Mouse (Mus musculus) gastrocnemius, postnatal 4 days (tissue): ENCODE measurements at regions not wholly inside any gene's neighbourhood (a gene's known extent, or its start where the extent isn't known, plus 50 kb on each side); places are given as distances from the start of the nearest gene placed in this dataset.
A peak's percentile ranks its signal among the peaks of the same experiment; 100 is the strongest.

Experiments used
- DNase-seq, 2 experiments: peaks; one replicate each; pipeline ENCODE4 v3.0.0; 2021 to 2022; ENCODE audit warnings: low spot score in 2 of 2, mixed read lengths in 2 of 2

- DNase-seq, result peak in 1 of 2 experiments; percentile 47
These were observed 249.2 kb upstream of the Prox1 start for GRCm38 (mm10) chr1:190419709-190420108.

- no peak for DNase-seq
These were observed 246.8 kb upstream of the Prox1 start for GRCm38 (mm10) chr1:190417326-190417725.

DNA sequence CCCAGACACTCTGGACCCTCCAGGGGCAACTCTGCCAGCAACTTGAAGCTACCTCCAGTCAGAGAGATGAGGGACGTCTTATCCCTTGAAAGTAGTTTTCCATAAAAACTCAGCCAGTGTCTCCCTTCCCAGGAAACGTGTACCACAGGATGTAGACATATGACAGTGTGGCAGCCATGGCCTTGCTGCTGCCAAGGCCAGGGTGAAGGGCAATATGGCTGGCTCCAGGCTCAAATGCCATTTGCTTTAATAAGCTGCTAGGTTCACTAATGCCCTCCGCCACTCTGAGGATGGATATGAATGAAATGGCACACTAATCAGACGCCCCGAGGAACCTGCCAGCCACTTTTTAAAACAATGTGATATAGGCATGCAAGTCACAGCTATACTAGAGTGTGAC is 241.2 kb upstream of the Prox1 start:
- DNase-seq, result no peak

GRCm38 (mm10) chr1:190403335-190403734 is 232.8 kb upstream of the Prox1 start:
- DNase-seq, result no peak

- no peak for DNase-seq
These were observed 227.8 kb upstream of the Prox1 start for GRCm38 (mm10) chr1:190398308-190398707.

DNA sequence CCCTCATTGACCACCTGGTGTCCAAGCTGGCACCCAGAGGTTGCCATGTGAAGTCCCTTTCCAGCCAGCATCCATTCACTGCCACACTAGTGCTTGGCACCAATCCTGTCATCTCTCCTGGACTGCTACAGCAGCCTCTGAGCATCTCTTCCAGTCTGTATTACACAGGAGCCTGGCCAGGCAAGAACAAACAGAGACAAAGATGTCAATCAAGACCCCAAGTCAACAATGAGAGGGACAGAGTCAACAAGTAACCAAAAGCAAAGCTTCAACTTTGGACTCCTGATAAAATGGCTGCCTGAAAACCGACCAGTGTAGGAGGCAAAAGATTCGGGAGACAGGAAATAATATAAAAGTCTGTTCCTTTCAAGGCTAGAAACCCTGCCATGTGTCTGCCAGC is 227.3 kb upstream of the Prox1 start:
- DNase-seq, result no peak

GRCm38 (mm10) chr1:190393061-190393460 is 222.5 kb upstream of the Prox1 start:
- DNase-seq, result peak in 1 of 2 experiments; percentile 19

GRCm38 (mm10) chr1:190388853-190389252 is 218.3 kb upstream of the Prox1 start:
- no peak for DNase-seq

GRCm38 (mm10) chr1:190384555-190384954 is 214.0 kb upstream of the Prox1 start:
- no peak for DNase-seq

DNA sequence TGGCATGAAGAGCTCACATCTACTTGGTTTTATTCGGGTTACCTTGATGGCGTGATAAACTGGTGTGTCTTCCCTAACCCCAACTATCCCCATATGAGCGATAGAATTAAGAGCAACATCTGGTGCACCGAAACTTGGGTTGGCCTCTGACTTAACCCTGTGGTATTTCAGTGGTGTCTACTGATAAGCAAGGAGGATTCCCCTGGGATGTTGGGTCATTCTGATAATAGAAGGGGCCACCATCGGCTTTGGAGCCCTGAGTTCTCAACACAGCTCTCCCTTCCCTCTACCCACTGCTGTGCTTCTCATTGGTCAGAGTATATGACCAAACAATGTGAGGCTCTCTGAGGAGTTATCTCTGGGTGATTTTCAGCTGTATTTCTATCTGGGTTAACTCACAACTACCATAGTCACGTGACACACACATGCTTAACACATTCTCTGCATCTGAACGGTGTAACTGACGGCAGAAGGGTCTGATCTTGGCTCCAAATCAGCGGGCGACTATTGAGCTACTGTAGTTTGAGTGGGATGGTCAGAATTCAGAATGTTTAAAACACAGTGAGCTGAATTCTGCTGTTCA is 212.8 kb upstream of the Prox1 start:
- DNase-seq, result no peak

DNA sequence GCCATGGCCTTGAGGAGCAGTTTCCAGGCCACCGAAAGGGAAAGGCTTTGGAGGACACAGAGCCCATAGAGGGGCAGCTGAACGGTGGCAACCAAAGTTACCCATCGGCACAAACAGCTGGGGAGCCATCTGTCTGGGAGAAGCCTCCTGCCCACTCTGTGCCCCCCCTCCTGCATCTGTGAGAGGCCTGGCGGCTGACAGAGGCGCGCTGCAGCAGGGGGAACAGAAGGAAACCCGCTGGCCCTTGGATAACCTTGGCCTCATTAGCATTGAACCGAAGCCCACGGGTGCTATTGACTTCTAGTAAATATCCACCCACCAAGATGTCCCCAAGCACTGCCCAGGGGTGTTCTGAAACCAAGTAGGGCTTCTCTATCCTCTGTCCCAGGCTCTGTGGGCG is 209.6 kb upstream of the Prox1 start:
- peak in 1 of 2 experiments; percentile 31 for DNase-seq

- DNase-seq, result no peak
These were observed 204.8 kb upstream of the Prox1 start for GRCm38 (mm10) chr1:190375160-190375880.

DNA sequence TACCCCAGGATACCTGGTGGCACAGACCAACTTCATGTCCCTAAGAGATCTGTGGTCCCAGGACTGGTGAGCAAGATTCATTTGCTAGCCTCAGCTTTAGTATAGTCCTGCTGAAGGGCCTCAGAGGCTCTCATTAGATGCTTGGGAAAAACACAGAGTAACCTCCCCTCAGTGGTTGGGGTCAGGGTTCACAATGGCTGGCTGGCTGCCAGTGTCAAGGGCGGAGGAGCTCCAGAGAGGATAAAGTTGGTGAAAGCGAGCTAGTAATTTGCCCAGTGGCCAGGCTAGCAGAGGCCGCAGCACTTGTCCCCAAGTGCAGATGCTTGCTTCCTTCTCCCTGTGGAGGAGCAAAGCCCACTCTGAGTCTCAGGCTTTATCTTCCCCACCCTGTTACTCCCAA is 203.8 kb upstream of the Prox1 start:
- DNase-seq, result no peak

DNA sequence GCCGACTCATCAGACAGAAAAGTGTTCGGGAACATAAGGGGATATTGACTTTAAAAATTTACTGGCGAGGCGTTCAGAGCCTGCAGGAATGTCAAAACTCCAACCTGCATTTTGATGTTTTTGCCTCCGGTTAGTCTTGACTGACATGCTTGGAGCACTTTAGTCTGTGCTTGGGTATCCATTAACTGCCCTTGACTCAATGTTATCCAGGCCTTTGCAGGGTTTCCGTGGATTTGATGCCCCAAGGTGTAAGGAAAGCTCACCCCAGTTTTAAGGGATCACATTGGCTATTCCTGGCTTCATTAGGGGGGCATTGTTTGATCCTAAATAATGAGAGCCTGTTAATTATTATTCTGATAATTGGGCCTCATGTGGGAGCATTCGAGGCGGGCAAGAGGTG is 196.1 kb upstream of the Prox1 start:
- no peak for DNase-seq

GRCm38 (mm10) chr1:190365126-190365525 is 194.6 kb upstream of the Prox1 start:
- DNase-seq, result no peak

DNA sequence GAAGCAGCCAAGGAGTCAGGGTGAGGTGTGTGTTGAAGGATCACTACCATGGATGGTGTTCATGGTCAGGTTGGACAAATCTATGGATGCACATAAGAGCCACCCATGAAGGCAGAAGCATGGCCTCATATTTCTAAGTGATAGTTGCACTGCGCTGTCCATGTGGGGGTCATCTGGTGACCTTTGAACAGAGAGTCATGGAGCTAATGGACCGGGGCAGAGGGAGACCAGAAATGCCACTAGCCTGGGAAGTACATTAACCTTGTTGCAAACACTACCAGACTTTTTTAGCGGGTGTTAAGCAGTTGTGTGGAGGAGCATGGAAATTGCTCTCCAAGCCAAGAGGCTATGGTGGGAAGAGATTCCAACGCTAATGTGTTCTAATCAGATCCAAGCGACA is 190.1 kb upstream of the Prox1 start:
- no peak for DNase-seq

GRCm38 (mm10) chr1:190357779-190358178 is 187.3 kb upstream of the Prox1 start:
- no peak for DNase-seq

GRCm38 (mm10) chr1:190347610-190348009 is 177.1 kb upstream of the Prox1 start:
- DNase-seq, result no peak

DNA sequence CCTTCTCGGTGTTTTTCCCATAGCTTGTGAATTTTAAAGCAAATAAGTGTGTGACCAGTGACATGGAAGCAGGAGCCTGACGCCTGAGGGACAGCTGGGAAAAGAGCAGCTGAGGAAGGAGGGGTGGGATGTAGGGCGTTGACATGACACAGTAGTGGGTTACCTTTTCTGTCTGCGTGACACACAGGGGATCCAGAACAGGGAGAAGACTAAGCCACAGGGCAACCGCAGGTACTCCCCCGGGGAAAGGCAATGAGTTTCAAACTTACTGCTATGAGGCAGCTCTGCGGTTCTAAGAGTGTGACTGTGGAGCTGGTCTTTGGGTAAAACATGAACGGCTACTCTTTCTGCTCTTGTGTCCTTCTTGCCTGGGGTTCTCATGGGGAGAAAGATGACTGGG is 170.2 kb upstream of the Prox1 start:
- no peak for DNase-seq

- no peak for DNase-seq
These were observed 164.0 kb upstream of the Prox1 start for GRCm38 (mm10) chr1:190334471-190334870.

GRCm38 (mm10) chr1:190334053-190334452 is 163.5 kb upstream of the Prox1 start:
- DNase-seq, result no peak

DNA sequence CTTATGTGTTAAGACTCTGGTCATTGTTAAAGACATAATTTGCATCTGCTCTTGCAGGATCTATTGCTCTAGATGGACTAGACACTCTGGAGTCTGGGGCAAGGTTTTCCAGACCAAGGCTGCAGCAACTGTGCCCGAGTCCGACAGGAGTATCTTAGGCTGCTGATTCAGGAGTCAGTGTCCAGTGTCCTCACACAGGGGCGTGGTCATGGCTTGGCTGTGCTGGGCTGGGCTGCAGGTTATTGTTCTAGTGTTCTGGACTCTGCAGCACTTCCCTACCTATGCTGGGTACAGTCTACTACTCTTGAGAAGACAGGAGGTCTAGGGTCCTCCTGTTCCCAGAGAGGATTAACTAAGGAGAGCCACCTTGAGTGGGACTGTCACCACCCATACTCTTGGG is 161.5 kb upstream of the Prox1 start:
- no peak for DNase-seq

DNA sequence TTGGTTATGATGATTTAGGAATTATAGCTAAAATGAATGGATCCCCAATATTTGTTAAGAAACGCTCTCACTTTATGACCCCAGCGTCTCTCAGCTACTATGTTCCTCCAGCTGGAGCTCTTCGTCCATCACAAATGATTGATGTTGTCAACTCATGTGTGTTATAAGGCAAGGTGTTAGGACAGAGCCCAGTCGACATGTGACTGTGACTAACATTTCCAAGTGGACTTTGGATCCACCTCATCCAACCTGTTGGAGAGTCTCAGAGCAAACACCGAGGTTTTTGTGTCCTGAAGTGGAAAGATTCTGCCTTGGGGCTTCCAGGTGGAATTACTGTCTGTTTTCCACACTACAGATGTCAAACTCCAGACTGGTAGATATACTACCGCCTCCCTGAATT is 154.0 kb upstream of the Prox1 start:
- DNase-seq, result no peak
